Mouse (Mus musculus) neural tube, embryonic 12.5 days (tissue): Measurements from ENCODE around the gene Fbln5. TPM values are rescaled to one million over a fixed set of nuclear protein-coding genes. Genes with fewer than 3 reads are reported as not detected.

Experiments used
- ATAC-seq: fragments of 200-750 bp; cut with Nextera tagmentation; 2 replicates; pipeline ENCODE4 v1.8.0; 2017; ENCODE audit warnings: low read depth, mild to moderate bottlenecking, moderate TSS enrichment, moderate library complexity; ENCODE audit not compliant: low FRiP score
- H3K27ac ChIP-seq: fragments of 300-500 bp; sonication (generic); 2 replicates; pipeline ENCODE4 v1.5.1; 2016
- H3K27me3 ChIP-seq: fragments of 300-500 bp; sonication (generic); replicated peaks from 2 replicates; pipeline ENCODE4 v1.6.1; 2016; ENCODE audit warnings: mild to moderate bottlenecking
- H3K36me3 ChIP-seq: fragments of 300-500 bp; sonication (generic); 2 replicates; pipeline ENCODE4 v1.6.1; 2016; ENCODE audit warnings: mild to moderate bottlenecking
- H3K4me1 ChIP-seq: fragments of 300-500 bp; sonication (generic); 2 replicates; pipeline ENCODE4 v1.6.1; 2016
- H3K4me2 ChIP-seq: fragments of 300-500 bp; sonication (generic); replicated peaks from 2 replicates; pipeline ENCODE4 v1.6.1; 2016; ENCODE audit warnings: mild to moderate bottlenecking
- H3K4me3 ChIP-seq: fragments of 300-500 bp; sonication (generic); 2 replicates; pipeline ENCODE4 v1.5.1; 2016
- H3K9ac ChIP-seq: fragments of 300-500 bp; sonication (generic); 2 replicates; pipeline ENCODE4 v1.6.1; 2016; ENCODE audit warnings: mild to moderate bottlenecking
- H3K9me3 ChIP-seq: fragments of 300-500 bp; sonication (generic); 2 replicates; pipeline ENCODE4 v1.6.1; 2016; ENCODE audit warnings: mild to moderate bottlenecking
- WGBS: fragments of 180-500 bp; shearing (Covaris S2); methylation state at CpG from one replicate; pipeline ENCODE4 v1.1.7; 2016; 5-methylcytosine and 5-hydroxymethylcytosine counted together
- polyA plus RNA-seq: library from polyadenylated mRNA; unstranded; fragments of >200 nt; fragmentation: Nextera tagmentation; extraction: Ambion mirVana; gene quantifications from 2 replicates; pipeline ENCODE4 v1.2.1, GENCODE M21; 2016

Gene Fbln5
- polyA plus RNA-seq, 1 experiment from 2014 or later: 6.0 TPM

GRCm38 (mm10) chr12:101774116-101774515 lies 44.7 kb downstream of the Fbln5 start:
- no peaks in the 10 kb centered on the region for H3K9me3 ChIP-seq
- H3K9ac ChIP-seq: no peak overlapping the region
- no peaks in the 10 kb centered on the region for H3K4me1 ChIP-seq
- H3K36me3 ChIP-seq: no peaks in the 10 kb centered on the region
- H3K27me3 ChIP-seq: no peaks in the 10 kb centered on the region
- H3K27ac ChIP-seq: no peak overlapping the region
- 72% methylated on average over 4 of the region's 4 CpGs for WGBS
- no peak for ATAC-seq
- no peak overlapping the region for H3K4me3 ChIP-seq
- H3K4me2 ChIP-seq: no peak overlapping the region

DNA sequence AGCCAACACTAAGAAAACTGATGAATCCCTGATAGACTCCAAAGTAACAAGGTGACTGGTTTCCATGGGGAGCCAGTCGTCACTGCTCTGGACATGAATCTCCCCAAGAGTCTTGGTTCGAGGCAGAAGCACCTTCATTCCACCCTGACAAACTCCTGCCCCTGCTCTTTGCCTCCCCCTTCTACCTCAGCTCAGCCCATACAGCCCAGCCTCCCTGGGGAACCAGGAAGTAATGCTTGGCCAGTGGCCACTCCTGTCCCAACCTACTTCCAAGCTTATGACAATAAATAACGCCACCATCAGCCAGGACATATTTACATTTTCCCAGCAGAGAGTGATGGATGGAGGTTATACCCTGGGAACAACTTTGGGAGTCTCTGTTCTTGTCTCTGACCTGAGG lies 45.9 kb downstream of the Fbln5 start:
- ATAC-seq: no peak
- Histone ChIP-seq H3K4me3 (no peak overlapping the region), H3K27ac (no peak overlapping the region), H3K4me1 (no peaks in the 10 kb centered on the region), H3K9me3 (no peaks in the 10 kb centered on the region), H3K4me2 (no peak overlapping the region), H3K36me3 (no peaks in the 10 kb centered on the region), H3K27me3 (no peaks in the 10 kb centered on the region), H3K9ac (no peak overlapping the region)
- 64% methylated on average over 3 of the region's 3 CpGs for WGBS

DNA sequence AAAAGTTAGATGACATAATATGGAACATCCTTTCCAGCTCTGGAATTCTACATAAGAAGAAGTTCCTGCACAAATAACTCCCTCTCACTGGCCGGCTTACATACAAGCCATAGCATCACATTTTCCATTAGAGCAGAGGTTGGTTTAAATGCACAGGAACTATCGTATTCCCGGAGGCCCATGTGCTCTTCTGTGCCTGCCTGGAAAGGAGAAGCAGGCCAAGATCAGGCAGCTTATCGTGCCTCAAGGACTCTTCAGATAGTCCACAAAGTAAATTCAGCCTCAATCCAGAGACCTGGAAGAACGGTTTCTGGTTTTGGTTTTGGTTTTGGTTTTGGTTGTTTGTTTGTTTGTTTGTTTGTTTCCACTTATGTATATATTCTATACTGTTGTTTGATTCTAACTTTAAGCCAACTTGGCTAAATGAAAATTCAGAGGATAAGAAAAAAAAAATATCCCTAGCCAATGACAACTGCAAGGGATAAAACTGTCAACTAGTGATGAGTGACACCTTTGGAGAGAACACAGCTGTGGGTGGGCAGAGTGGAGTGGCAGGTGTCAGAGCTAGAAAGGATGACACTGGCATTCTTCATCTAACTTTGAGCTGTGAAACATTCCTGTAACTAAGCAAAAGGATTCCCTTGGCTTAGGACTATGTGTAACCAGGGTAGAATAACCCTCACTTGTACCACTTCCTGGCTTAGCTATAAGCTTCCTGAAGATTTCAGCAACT lies 48.4 kb downstream of the Fbln5 start:
- Histone ChIP-seq H3K27me3 (no peaks in the 10 kb centered on the region), H3K36me3 (no peaks in the 10 kb centered on the region), H3K4me2 (no peak overlapping the region), H3K4me1 (no peaks in the 10 kb centered on the region), H3K9ac (no peak overlapping the region), H3K27ac (no peak overlapping the region), H3K4me3 (no peak overlapping the region), H3K9me3 (no peaks in the 10 kb centered on the region)
- ATAC-seq: no peak
- 90% methylated on average over 5 of the region's 5 CpGs for WGBS

DNA sequence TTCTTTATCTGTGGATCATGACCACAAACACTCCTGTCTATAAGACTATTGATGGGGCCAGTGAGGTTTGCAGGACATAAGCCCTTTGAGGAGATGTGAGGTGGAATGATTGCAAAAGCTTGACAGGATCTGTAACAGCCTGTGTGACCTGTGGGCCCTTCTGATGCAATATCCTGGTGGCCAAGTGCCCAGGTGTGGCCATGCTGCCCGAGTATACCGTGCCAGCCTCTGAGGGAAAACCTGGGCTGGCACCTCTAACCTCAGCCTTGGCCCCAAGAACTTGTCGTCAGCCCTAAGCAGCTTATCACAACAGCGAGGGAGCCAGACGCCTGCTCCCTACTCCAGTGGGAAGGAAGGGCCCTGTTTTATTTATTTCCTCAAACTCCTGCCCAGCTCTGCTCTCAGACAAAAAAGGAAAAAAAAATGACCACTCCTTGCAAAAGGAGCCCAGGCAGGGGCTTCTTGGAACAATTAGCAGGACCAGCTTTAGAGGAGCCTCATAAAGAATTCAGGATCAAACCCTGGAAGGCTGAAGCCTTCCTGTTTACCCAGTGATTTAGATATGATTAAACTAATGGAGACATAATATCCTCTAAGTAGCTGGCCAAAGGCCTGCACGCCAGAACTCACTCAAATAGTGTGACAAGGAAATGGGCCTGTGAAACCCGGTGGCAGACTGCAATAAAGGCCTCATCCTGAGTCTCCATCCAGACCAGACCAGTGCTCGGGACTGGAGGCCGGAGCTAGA lies 51.4 kb downstream of the Fbln5 start:
- Histone ChIP-seq H3K36me3 (no peaks in the 10 kb centered on the region), H3K4me2 (no peak overlapping the region), H3K4me3 (no peak overlapping the region), H3K27me3 (no peaks in the 10 kb centered on the region), H3K9ac (no peak overlapping the region), H3K4me1 (no peaks in the 10 kb centered on the region), H3K27ac (no peak overlapping the region), H3K9me3 (no peaks in the 10 kb centered on the region)
- WGBS: 74% methylated on average over 9 of the region's 9 CpGs
- ATAC-seq: no peak

GRCm38 (mm10) chr12:101766228-101766852 lies 52.5 kb downstream of the Fbln5 start:
- Histone ChIP-seq H3K27ac (no peak overlapping the region), H3K36me3 (no peaks in the 10 kb centered on the region), H3K27me3 (no peaks in the 10 kb centered on the region), H3K4me2 (no peak overlapping the region), H3K4me1 (no peaks in the 10 kb centered on the region), H3K9ac (no peak overlapping the region), H3K9me3 (no peaks in the 10 kb centered on the region), H3K4me3 (no peak overlapping the region)
- no peak for ATAC-seq
- 87% methylated on average over 3 of the region's 3 CpGs for WGBS

GRCm38 (mm10) chr12:101764870-101765269 lies 54.0 kb downstream of the Fbln5 start:
- H3K9me3 ChIP-seq: no peaks in the 10 kb centered on the region
- no peak overlapping the region for H3K9ac ChIP-seq
- H3K4me3 ChIP-seq: no peak overlapping the region
- no peak overlapping the region for H3K27ac ChIP-seq
- no peaks in the 10 kb centered on the region for H3K4me1 ChIP-seq
- no peak for ATAC-seq
- H3K4me2 ChIP-seq: no peak overlapping the region
- no peaks in the 10 kb centered on the region for H3K27me3 ChIP-seq
- WGBS: 83% methylated on average over 5 of the region's 5 CpGs
- no peaks in the 10 kb centered on the region for H3K36me3 ChIP-seq

DNA sequence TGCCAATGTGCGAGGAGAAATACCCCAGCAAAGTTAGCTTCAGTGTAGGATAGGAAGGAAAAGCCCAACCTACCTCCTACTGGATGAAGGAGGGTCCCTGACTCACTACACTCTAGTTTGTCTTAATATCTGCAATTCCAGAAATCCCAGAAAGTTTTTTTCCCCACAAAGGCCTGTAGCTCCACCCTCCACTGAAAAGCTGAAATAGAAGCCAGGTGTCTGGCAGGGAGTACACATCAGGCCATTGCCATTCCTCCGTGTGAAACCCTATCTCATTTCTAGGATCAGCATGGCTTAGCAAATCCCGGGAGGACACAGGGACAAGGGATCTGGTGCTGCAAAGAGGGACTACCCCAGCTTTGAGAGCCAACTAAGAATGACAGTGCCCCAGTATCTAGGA lies 55.8 kb downstream of the Fbln5 start:
- Histone ChIP-seq H3K36me3 (no peaks in the 10 kb centered on the region), H3K4me1 (no peaks in the 10 kb centered on the region), H3K9me3 (no peaks in the 10 kb centered on the region), H3K9ac (no peak overlapping the region), H3K27me3 (no peaks in the 10 kb centered on the region), H3K27ac (no peak overlapping the region), H3K4me3 (no peak overlapping the region), H3K4me2 (no peak overlapping the region)
- 78% methylated on average over 3 of the region's 3 CpGs for WGBS
- ATAC-seq: no peak

DNA sequence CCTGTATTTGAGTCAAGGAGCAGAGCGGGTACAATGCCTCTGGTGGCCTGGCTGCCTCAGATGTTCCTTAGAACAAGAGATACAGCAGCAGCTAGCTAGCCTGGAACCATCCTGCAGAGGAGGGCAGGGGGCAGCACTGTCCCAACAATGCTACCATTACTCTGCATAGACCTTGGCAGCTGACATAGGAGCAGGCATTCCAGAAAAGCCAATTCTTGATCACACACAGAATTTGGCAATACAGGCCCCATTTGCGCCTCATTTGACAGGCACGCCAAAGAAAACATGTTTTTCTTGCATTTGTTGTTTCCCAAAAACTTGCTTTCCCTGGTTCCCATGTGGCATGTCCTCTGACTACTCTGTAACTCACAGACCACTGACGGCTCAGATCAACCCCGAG lies 56.8 kb downstream of the Fbln5 start:
- Histone ChIP-seq H3K9ac (no peak overlapping the region), H3K27ac (no peak overlapping the region), H3K27me3 (no peaks in the 10 kb centered on the region), H3K9me3 (no peaks in the 10 kb centered on the region), H3K4me3 (no peak overlapping the region), H3K4me1 (no peaks in the 10 kb centered on the region), H3K36me3 (no peaks in the 10 kb centered on the region), H3K4me2 (no peak overlapping the region)
- ATAC-seq: no peak
- 89% methylated on average over 5 of the region's 5 CpGs for WGBS

- Histone ChIP-seq H3K4me1 (no peaks in the 10 kb centered on the region), H3K4me2 (no peak overlapping the region), H3K27me3 (no peaks in the 10 kb centered on the region), H3K9ac (no peak overlapping the region), H3K4me3 (no peak overlapping the region), H3K36me3 (no peaks in the 10 kb centered on the region), H3K27ac (no peak overlapping the region), H3K9me3 (no peaks in the 10 kb centered on the region)
- ATAC-seq: no peak
- WGBS: 73% methylated on average over 6 of the region's 6 CpGs
Observed at GRCm38 (mm10) chr12:101759440-101760045, 59.3 kb downstream of the Fbln5 start.

- Histone ChIP-seq H3K36me3 (no peaks in the 10 kb centered on the region), H3K27me3 (no peaks in the 10 kb centered on the region), H3K9ac (no peak overlapping the region), H3K4me1 (no peaks in the 10 kb centered on the region), H3K9me3 (no peaks in the 10 kb centered on the region), H3K4me2 (no peak overlapping the region), H3K27ac (no peak overlapping the region), H3K4me3 (no peak overlapping the region)
- ATAC-seq: no peak
Observed at GRCm38 (mm10) chr12:101758698-101759097, 60.2 kb downstream of the Fbln5 start.

GRCm38 (mm10) chr12:101742375-101742774 lies 76.5 kb downstream of the Fbln5 start:
- 67% methylated on average over 2 of the region's 2 CpGs for WGBS
- Histone ChIP-seq H3K4me2 (no peak overlapping the region), H3K9me3 (no peaks in the 10 kb centered on the region), H3K9ac (no peak overlapping the region), H3K36me3 (no peaks in the 10 kb centered on the region), H3K27ac (no peak overlapping the region), H3K4me3 (no peak overlapping the region), H3K4me1 (no peaks in the 10 kb centered on the region), H3K27me3 (no peaks in the 10 kb centered on the region)
- no peak for ATAC-seq

DNA sequence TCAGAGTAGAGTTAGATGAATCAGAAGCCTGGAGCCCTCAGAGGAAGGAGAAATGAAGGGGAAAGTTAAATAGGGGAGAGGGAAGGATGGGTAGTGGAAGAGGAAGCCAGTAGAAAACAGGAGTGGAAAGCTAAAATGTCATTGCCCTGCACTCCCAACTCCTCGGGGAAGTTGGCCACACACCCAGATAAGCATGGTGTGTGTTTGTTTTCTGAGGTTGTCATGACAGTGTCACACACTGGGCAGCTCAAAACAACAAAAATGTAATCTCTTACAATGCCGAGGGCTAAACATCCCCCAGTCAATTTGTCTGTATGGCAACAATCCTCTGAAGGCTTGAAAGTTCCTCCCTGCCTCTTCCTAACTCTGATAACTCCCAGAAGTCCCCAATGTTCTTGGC lies 78.4 kb downstream of the Fbln5 start:
- 80% methylated on average over 2 of the region's 2 CpGs for WGBS
- no peak overlapping the region for H3K9ac ChIP-seq
- H3K4me3 ChIP-seq: no peak overlapping the region
- no peak overlapping the region for H3K27ac ChIP-seq
- no peak overlapping the region for H3K4me2 ChIP-seq
- no peaks in the 10 kb centered on the region for H3K27me3 ChIP-seq
- ATAC-seq: no peak
- H3K36me3 ChIP-seq: no peaks in the 10 kb centered on the region
- H3K9me3 ChIP-seq: no peaks in the 10 kb centered on the region; the same call in 1 of the 2 replicates
- no peaks in the 10 kb centered on the region for H3K4me1 ChIP-seq
